Mouse (Mus musculus) myocyte (in vitro differentiated cells): ENCODE results near the gene Entpd3.

ENCODE experiments used
- CEBPB ChIP-seq: IDR thresholded peaks from 2 replicates; pipeline ENCODE4 v1.6.1; 2011; ENCODE audit warnings: mild to moderate bottlenecking, moderate library complexity; ENCODE audit not compliant: poor library complexity, insufficient read depth, severe bottlenecking
- E2F4 ChIP-seq: IDR thresholded peaks from one replicate; pipeline ENCODE4 v1.6.1; 2011; ENCODE audit warnings: mild to moderate bottlenecking, control low read depth, moderate library complexity; ENCODE audit not compliant: insufficient read depth
- MAX ChIP-seq: IDR thresholded peaks from one replicate; pipeline ENCODE4 v1.6.1; 2011; ENCODE audit warnings: low read depth, mild to moderate bottlenecking, control low read depth
- MYOD1 ChIP-seq, 3 experiments: IDR thresholded peaks; one replicate each; pipeline ENCODE4 v1.6.1; 2011; ENCODE audit warnings: control low read depth in 2 of 3, low read depth in 2 of 3, mild to moderate bottlenecking in 2 of 3, moderate library complexity in 1 of 3; ENCODE audit not compliant: insufficient read length in 2 of 3, control insufficient read depth in 1 of 3
- MYOG ChIP-seq, 3 experiments: IDR thresholded peaks; one replicate each; pipeline ENCODE4 v1.6.1; 2011; ENCODE audit warnings: control low read depth in 2 of 3, low read depth in 2 of 3, mild to moderate bottlenecking in 2 of 3; ENCODE audit not compliant: insufficient read length in 2 of 3, control insufficient read depth in 1 of 3, insufficient read depth in 1 of 3
- POLR2A ChIP-seq: IDR thresholded peaks from one replicate; pipeline ENCODE4 v1.6.1; 2011; ENCODE audit warnings: low read depth, mild to moderate bottlenecking, control low read depth, moderate library complexity; ENCODE audit not compliant: insufficient read length
- REST ChIP-seq: IDR thresholded peaks from one replicate; pipeline ENCODE4 v1.6.1; 2011; ENCODE audit warnings: mild to moderate bottlenecking, control low read depth, moderate library complexity; ENCODE audit not compliant: insufficient read depth, insufficient read length
- SRF ChIP-seq: IDR thresholded peaks from one replicate; pipeline ENCODE4 v1.6.1; 2011; ENCODE audit warnings: low read depth; ENCODE audit not compliant: control insufficient read depth, insufficient read length
- TCF12 ChIP-seq: IDR thresholded peaks from one replicate; pipeline ENCODE4 v1.6.1; 2011; ENCODE audit warnings: mild to moderate bottlenecking, control low read depth; ENCODE audit not compliant: poor library complexity, insufficient read depth, severe bottlenecking
- TCF3 ChIP-seq: IDR thresholded peaks from one replicate; pipeline ENCODE4 v1.6.1; 2011; ENCODE audit warnings: low read depth, control low read depth; ENCODE audit not compliant: insufficient read length
- USF1 ChIP-seq: IDR thresholded peaks from one replicate; pipeline ENCODE4 v1.6.1; 2011; ENCODE audit warnings: low read depth, mild to moderate bottlenecking, control low read depth, moderate library complexity

DNA sequence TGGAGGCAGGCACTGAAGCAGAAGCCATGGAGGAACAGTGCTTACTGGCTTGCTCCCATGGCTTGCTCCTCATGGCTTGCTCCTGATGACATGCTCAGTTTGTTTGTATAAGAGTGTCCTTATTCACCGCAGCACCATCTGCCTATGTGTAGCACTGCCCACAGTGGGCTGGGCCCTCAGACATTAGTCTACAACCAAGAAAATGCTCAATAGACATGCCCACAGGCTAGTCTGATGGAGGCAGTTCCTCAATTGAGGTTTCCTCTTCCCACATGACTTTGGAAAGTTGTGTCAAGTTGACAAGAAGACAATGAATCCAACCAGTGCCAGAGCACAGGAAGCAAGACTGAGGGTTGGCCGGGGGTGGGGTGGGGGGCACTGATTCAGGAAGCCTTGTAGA, 6.4 kb downstream of the Entpd3 start:
- TF ChIP-seq POLR2A (no peak), USF1 (no peak), E2F4 (no peak), TCF12 (no peak), CEBPB (no peak), REST (no peak), SRF (no peak), MAX (no peak), MYOG (IDR thresholded peaks at IDR 0.05; ENCODE audit: control insufficient read depth in 1 of 3, insufficient read depth in 1 of 3, insufficient read length in 2 of 3, low read depth in 2 of 3) (no peak), MYOD1 (IDR thresholded peaks at IDR 0.05; ENCODE audit: control insufficient read depth in 1 of 3, insufficient read length in 2 of 3, low read depth in 2 of 3) (no peak), TCF3 (no peak)
